41 mouse cellular contexts compared by ENCODE assay signal in the genomic region with DNA sequence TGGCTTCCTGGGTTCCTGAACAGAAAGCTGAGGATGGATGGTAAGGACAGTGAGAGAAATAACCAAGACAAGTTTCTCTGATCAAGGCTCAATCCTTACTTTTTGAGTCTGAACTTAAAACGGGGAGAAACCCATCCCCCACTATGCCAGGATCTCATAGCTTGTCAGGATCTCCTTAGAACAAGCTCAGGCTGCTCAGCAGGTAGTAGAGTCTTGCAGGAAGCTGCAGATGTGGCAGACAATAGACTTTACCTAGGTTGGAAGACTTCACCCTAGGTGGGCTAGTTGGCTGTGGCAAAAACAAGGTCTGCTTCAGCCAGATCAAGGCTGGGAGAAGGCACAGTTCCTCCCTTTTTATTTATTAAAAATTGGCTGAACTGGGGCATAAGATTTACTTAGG. TPM values are rescaled to one million over a fixed set of nuclear protein-coding genes. Genes with fewer than 3 reads are reported as not detected.
"Had no signal": no experiment of that assay in that cellular context is flagged by ENCODE, and none has a peak within 500 bp of the region (broad histone marks: within the 10 kb centered on the region; RNA-seq: fewer than 3 reads in every experiment).

No protein-coding gene starts in this region.

- DNase-seq: heart, postnatal 10 days; heart, postnatal 14 days; heart, postnatal 36 days; heart, postnatal 4 days; kidney, adult 11 months; kidney, adult 18-20 months; kidney, adult 2 months; kidney, adult 8-10 months; kidney, adult 9 months; kidney, postnatal 10 days; kidney, postnatal 14 days; kidney, postnatal 25 days; kidney, postnatal 36 days; kidney, postnatal 4 days; layer of hippocampus, adult 9-11 months; layer of hippocampus, postnatal 36 days had no signal

- H3K27me3 ChIP-seq: heart, embryonic 12.5 days; heart, embryonic 13.5 days; heart, embryonic 15.5 days; hindbrain, embryonic 12.5 days; hindbrain, embryonic 13.5 days; hindbrain, embryonic 15.5 days; intestine, embryonic 15.5 days had no signal

- H3K9ac ChIP-seq: heart, embryonic 12.5 days; heart, embryonic 13.5 days; heart, embryonic 15.5 days; hindbrain, embryonic 12.5 days; hindbrain, embryonic 13.5 days; hindbrain, embryonic 14.5 days; hindbrain, embryonic 15.5 days; intestine, embryonic 15.5 days had no signal

- ATAC-seq: hindbrain, embryonic 16.5 days; hindbrain, postnatal 0 days; inflammation-experienced regulatory T-cells, adult 6 months; intestine, embryonic 15.5 days; intestine, embryonic 16.5 days; intestine, postnatal 0 days had no signal

- H3K4me1 ChIP-seq: heart, embryonic 10.5 days; heart, embryonic 12.5 days; heart, embryonic 13.5 days; heart, embryonic 15.5 days; hindbrain, embryonic 10.5 days; hindbrain, embryonic 12.5 days; hindbrain, embryonic 13.5 days; hindbrain, embryonic 15.5 days; intestine, embryonic 15.5 days had no signal

- H3K4me3 ChIP-seq: heart, embryonic 10.5 days; heart, embryonic 12.5 days; heart, embryonic 13.5 days; heart, embryonic 15.5 days; hindbrain, embryonic 10.5 days; hindbrain, embryonic 12.5 days; hindbrain, embryonic 13.5 days; hindbrain, embryonic 15.5 days; intestine, embryonic 15.5 days; layer of hippocampus, adult 2 months; left cerebral cortex, adult 2 months had no signal

- H3K27ac ChIP-seq: heart, embryonic 10.5 days; heart, embryonic 13.5 days; heart, embryonic 15.5 days; hindbrain, embryonic 10.5 days; hindbrain, embryonic 12.5 days; hindbrain, embryonic 13.5 days; hindbrain, embryonic 14.5 days; hindbrain, embryonic 15.5 days; hindbrain, postnatal 0 days; intestine, embryonic 15.5 days; kidney, postnatal 0 days; layer of hippocampus, adult 2 months; left cerebral cortex, adult 2 months had no signal

- H3K36me3 ChIP-seq: heart, embryonic 10.5 days; heart, embryonic 12.5 days; heart, embryonic 13.5 days; heart, embryonic 15.5 days; hindbrain, embryonic 10.5 days; hindbrain, embryonic 12.5 days; hindbrain, embryonic 13.5 days; hindbrain, embryonic 15.5 days; intestine, embryonic 15.5 days had no signal

- H3K4me2 ChIP-seq: heart, embryonic 11.5 days; heart, embryonic 12.5 days; heart, embryonic 13.5 days; heart, embryonic 15.5 days; hindbrain, embryonic 12.5 days; hindbrain, embryonic 13.5 days; hindbrain, embryonic 14.5 days; hindbrain, embryonic 15.5 days; intestine, embryonic 15.5 days had no signal

- H3K9me3 ChIP-seq: heart, embryonic 10.5 days; heart, embryonic 12.5 days; heart, embryonic 13.5 days; heart, embryonic 15.5 days; hindbrain, embryonic 10.5 days; hindbrain, embryonic 12.5 days; hindbrain, embryonic 13.5 days; hindbrain, embryonic 15.5 days; intestine, embryonic 15.5 days had no signal

RNA-seq across cellular contexts. Expression of a gene that starts 3.8 kb away (rescaled TPM):
- polyA plus RNA-seq: heart, embryonic 10.5 days; heart, embryonic 11.5 days; heart, embryonic 12.5 days; heart, embryonic 13.5 days; heart, embryonic 14.5 days; heart, embryonic 15.5 days; heart, embryonic 16.5 days; heart, postnatal 0 days; hindbrain, embryonic 10.5 days; hindbrain, embryonic 11.5 days; hindbrain, embryonic 12.5 days; hindbrain, embryonic 13.5 days; hindbrain, embryonic 14.5 days; hindbrain, embryonic 15.5 days; hindbrain, embryonic 16.5 days; hindbrain, postnatal 0 days; inflammation-experienced regulatory T-cells, adult 6 months; kidney, embryonic 14.5 days; kidney, embryonic 16.5 days; kidney, postnatal 0 days had no signal

RNA-seq across cellular contexts. Expression of a gene that starts 18.4 kb away (rescaled TPM):
- polyA plus RNA-seq: heart, embryonic 10.5 days; heart, embryonic 11.5 days; heart, embryonic 12.5 days; heart, embryonic 13.5 days; heart, embryonic 14.5 days; heart, embryonic 15.5 days; heart, postnatal 0 days; hindbrain, embryonic 10.5 days; hindbrain, embryonic 11.5 days; hindbrain, embryonic 12.5 days; hindbrain, embryonic 14.5 days; inflammation-experienced regulatory T-cells, adult 6 months; kidney, adult 2 months; kidney, embryonic 14.5 days; kidney, embryonic 16.5 days; kidney, postnatal 0 days had no signal

RNA-seq across cellular contexts. Expression of a gene that starts 55.6 kb away (rescaled TPM):
- polyA plus RNA-seq: heart, embryonic 10.5 days; heart, embryonic 11.5 days; heart, embryonic 12.5 days; heart, embryonic 13.5 days; heart, embryonic 14.5 days; heart, embryonic 16.5 days; heart, postnatal 0 days; hindbrain, embryonic 10.5 days; hindbrain, embryonic 11.5 days; hindbrain, embryonic 12.5 days; hindbrain, embryonic 13.5 days; hindbrain, embryonic 14.5 days; hindbrain, embryonic 15.5 days; hindbrain, embryonic 16.5 days; hindbrain, postnatal 0 days; kidney, adult 2 months; kidney, embryonic 14.5 days; kidney, embryonic 16.5 days; kidney, postnatal 0 days had no signal
